Mouse (Mus musculus): ENCODE measurements around the gene P2rx6. TPM values are rescaled to one million over a fixed set of nuclear protein-coding genes. Genes with fewer than 3 reads are reported as not detected.
"Not testable (repeated sequence)": the region's sequence is repeated elsewhere in the genome, so short reads cannot be mapped to it uniquely, and the experiment has no call there.

Gene P2rx6
- polyA plus RNA-seq, 1 experiment from 2014 or later: not detected

DNA sequence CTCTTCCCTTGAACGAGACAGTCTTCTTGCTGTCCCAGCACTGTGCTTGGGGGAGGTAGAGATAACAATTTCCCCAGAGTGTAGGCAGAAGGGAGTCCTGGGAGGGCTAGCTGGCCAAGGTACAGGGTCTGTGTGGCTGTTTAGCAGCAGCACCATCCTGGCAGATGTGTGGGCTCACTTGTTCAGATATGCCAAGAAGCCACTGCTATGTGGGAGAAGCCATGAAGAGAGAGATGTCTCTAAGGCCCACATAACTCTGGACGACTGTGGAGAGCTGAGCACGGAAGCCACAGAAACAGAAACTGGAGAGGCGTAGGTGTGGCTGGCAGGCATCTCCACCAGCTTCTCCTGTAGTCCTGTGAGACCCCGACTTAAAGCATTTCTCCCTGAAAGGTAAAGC, 44.0 kb downstream of the P2rx6 start:
- WGBS (ENCODE audit: insufficient replicate concordance): 69% methylated on average over 5 of the region's 5 CpGs

GRCm38 (mm10) chr16:17611383-17611782, 49.7 kb downstream of the P2rx6 start:
- H3K4me1 ChIP-seq (replicated peaks): no peaks in the 10 kb centered on the region
- H3K4me2 ChIP-seq: no peak overlapping the region
- WGBS (ENCODE audit: insufficient replicate concordance): 53% methylated on average over 4 of the region's 4 CpGs
- no peaks in the 10 kb centered on the region for H3K9me3 ChIP-seq (replicated peaks)
- DNase-seq (no peak), ATAC-seq (ENCODE audit: low read depth) (no peak)
- H3K27me3 ChIP-seq: no peaks in the 10 kb centered on the region; the same call in 1 of the 2 replicates
- no peaks in the 10 kb centered on the region for H3K36me3 ChIP-seq
- no peak overlapping the region for H3K27ac ChIP-seq
- H3K4me3 ChIP-seq (replicated peaks): no peak overlapping the region
- no peak overlapping the region for H3K9ac ChIP-seq

More for the DNA sequence above, 44.0 kb downstream of the P2rx6 start:
- Histone ChIP-seq H3K4me3 (replicated peaks) (no peak overlapping the region), H3K4me1 (replicated peaks) (no peaks in the 10 kb centered on the region), H3K4me2 (no peak overlapping the region), H3K9me3 (replicated peaks) (no peaks in the 10 kb centered on the region), H3K27me3 (peaks cover 2% of the 10 kb centered on the region; the same call in 1 of the 2 replicates), H3K9ac (no peak overlapping the region), H3K27ac (no peak overlapping the region), H3K36me3 (no peaks in the 10 kb centered on the region)
- no peak for DNase-seq
- no peak for ATAC-seq (ENCODE audit: low read depth)

GRCm38 (mm10) chr16:17614740-17615139, 53.1 kb downstream of the P2rx6 start:
- 72% methylated on average over 6 of the region's 6 CpGs for whole genome bisulfite sequencing (ENCODE audit: insufficient replicate concordance)
- H3K27me3 ChIP-seq; H3K9me3 ChIP-seq (replicated peaks); ATAC-seq (ENCODE audit: low read depth); DNase-seq; H3K27ac ChIP-seq; H3K4me2 ChIP-seq; H3K4me3 ChIP-seq (replicated peaks); H3K36me3 ChIP-seq; H3K9ac ChIP-seq: not testable (repeated sequence)
- peaks cover 12% of the 10 kb centered on the region for H3K4me1 ChIP-seq (replicated peaks)

DNA sequence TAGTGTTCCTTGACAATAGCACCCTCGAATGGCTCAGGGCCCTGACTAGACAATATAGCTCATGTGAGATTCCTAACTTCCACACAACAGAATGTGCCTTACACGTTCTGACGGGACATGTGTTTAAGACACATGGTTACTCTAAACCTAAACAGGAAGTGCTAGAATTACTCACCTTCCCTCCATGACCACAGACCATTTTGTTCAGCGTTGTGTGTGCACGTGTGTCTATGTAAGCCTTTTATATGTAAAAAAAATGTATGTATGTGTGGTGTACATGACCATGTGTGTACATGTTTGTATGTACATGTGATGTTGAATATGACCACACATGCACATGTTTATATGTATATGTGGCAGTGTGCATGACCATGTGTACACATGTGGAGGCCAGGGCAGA, 54.5 kb downstream of the P2rx6 start:
- H3K4me1 ChIP-seq (replicated peaks): peaks cover 27% of the 10 kb centered on the region
- 47% methylated on average over 5 of the region's 5 CpGs for WGBS (ENCODE audit: insufficient replicate concordance)
- H3K27ac ChIP-seq: no peak overlapping the region
- H3K4me3 ChIP-seq (replicated peaks): no peak overlapping the region
- DNase-seq (no peak), ATAC-seq (ENCODE audit: low read depth) (no peak)
- H3K9ac ChIP-seq: no peak overlapping the region
- no peak overlapping the region for H3K4me2 ChIP-seq
- H3K9me3 ChIP-seq (replicated peaks): no peaks in the 10 kb centered on the region
- peaks cover 2% of the 10 kb centered on the region; the same call in 1 of the 2 replicates for H3K36me3 ChIP-seq
- no peaks in the 10 kb centered on the region for H3K27me3 ChIP-seq

DNA sequence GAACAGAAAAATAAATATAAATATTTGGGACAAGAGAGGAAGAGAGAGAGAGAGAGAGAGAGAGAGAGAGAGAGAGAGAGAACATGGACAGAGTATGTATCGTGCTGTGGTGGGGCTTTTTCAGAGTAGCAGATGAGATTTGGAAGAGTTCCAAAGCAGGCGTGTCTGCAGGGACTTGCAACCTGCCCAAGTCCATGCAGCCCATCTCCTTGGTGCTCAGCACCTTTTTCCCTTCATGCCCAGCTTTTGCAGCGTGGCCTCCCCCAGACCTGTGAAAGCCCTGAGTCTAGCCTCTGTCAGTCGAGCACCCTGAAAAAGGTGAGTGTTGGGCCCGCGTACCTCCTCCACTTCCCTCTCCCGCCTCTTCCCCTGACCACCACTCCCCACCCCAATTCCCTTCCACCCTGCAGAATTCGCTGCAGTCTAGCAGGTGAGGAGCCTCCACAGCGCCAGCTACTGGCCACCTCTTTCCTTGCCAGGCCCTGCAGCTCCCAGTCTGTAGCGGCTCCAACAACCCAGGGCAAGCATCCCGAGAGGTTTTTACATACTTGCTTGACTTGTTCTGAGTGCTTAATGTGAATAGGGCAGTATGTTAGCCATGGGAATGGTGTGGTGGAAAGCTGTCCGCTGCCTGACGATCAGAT, 56.4 kb downstream of the P2rx6 start:
- Histone ChIP-seq H3K4me3 (replicated peaks) (no peak overlapping the region), H3K9me3 (replicated peaks) (no peaks in the 10 kb centered on the region), H3K27ac (no peak overlapping the region), H3K9ac (no peak overlapping the region), H3K4me2 (peak overlapping the region; percentile 42), H3K36me3 (peaks cover 20% of the 10 kb centered on the region), H3K27me3 (no peaks in the 10 kb centered on the region), H3K4me1 (replicated peaks) (peaks cover 31% of the 10 kb centered on the region)
- ATAC-seq (ENCODE audit: low read depth): peak; percentile 58
- WGBS (ENCODE audit: insufficient replicate concordance): 19% methylated on average over 13 of the region's 13 CpGs
- DNase-seq: peak; percentile 64

- H3K4me2 ChIP-seq: peak within 1 kb of the TSS; percentile 89
- peak within 1 kb of the TSS; percentile 91 for H3K4me3 ChIP-seq (replicated peaks)
- H3K27me3 ChIP-seq: no peaks in the 10 kb centered on the region
- H3K9ac ChIP-seq: peak within 1 kb of the TSS; percentile 90
- peak; percentile 86 for DNase-seq
- peaks cover 32% of the 10 kb centered on the region for H3K36me3 ChIP-seq
- peak; percentile 80 for ATAC-seq (ENCODE audit: low read depth)
- peak within 1 kb of the TSS; percentile 69 for H3K27ac ChIP-seq
- peaks cover 31% of the 10 kb centered on the region for H3K4me1 ChIP-seq (replicated peaks)
- WGBS (ENCODE audit: insufficient replicate concordance): 1% methylated on average over 60 of the region's 60 CpGs
- no peaks in the 10 kb centered on the region for H3K9me3 ChIP-seq (replicated peaks)
Observed at GRCm38 (mm10) chr16:17619198-17620105, 57.8 kb downstream of the P2rx6 start, which contains the start of gene Smpd4. Smpd4 (plus strand) TSS chr16:17619354.

DNA sequence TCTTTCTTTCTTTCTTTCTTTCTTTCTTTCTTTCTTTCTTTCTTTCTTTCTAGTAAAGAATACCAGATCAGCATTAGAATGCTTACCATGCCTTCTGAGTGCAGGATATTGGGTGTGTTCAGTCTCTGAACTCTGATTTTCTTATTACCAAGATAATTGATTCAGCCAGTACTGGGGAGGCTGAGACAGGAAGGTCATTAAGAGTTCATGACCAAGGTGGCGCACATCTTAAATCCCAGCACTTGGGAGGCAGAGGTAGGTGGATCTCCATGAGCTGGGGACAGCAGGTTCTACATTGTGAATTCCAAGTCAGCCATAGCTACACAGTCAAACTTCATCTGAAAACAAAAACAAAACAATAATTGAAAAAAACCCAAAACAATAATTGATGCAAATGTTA, 60.3 kb downstream of the P2rx6 start:
- Histone ChIP-seq H3K4me1 (replicated peaks) (peaks cover 31% of the 10 kb centered on the region), H3K9me3 (replicated peaks) (no peaks in the 10 kb centered on the region), H3K9ac (no peak overlapping the region), H3K36me3 (peaks cover 56% of the 10 kb centered on the region), H3K4me3 (replicated peaks) (no peak overlapping the region), H3K4me2 (no peak overlapping the region), H3K27ac (no peak overlapping the region), H3K27me3 (no peaks in the 10 kb centered on the region)
- ATAC-seq (ENCODE audit: low read depth) (no peak), DNase-seq (no peak)
- 88% methylated on average over 1 of the region's 1 CpGs for WGBS (ENCODE audit: insufficient replicate concordance)

DNA sequence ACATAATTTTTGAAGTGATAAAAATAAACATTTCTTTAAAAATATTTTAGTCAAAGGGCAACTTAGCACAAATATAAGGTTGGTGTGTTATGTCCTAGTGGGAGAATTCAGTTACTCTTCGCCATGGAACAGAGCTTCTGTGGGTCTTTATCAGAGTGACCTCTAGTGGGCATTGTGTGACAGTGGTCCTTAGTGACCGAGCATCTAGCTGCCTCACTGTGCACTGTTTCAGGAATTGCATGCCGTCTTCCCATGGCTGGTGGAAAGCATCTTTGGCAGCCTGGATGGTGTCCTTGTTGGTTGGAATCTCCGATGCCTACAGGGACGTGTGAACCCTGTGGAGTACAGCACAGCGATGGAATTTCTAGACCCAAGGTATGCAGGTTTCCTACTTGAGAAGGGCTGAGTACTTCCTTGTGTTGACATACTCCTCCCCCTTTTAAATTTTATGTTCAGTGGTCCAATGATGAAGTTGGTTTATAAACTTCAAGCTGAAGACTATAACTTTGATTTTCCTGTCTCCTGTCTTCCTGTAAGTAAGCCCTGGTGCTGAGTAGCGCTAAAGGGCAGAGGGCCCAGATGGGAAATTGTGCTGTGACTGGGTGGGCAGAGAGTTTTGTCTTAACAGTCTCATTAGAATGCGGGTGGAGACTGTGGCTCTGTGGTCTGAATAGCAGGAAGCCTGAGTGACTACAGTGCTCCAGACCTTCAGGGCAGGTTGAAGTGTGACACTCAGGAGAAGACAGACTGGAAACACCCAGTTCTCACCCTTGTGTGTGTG, 64.0 kb downstream of the P2rx6 start:
- Histone ChIP-seq H3K27ac (no peak overlapping the region), H3K27me3 (no peaks in the 10 kb centered on the region), H3K4me1 (replicated peaks) (peaks cover 9% of the 10 kb centered on the region), H3K4me2 (no peak overlapping the region), H3K9ac (no peak overlapping the region), H3K36me3 (peaks cover 94% of the 10 kb centered on the region), H3K9me3 (replicated peaks) (no peaks in the 10 kb centered on the region), H3K4me3 (replicated peaks) (no peak overlapping the region)
- DNase-seq (no peak), ATAC-seq (ENCODE audit: low read depth) (no peak)
- WGBS (ENCODE audit: insufficient replicate concordance): 74% methylated on average over 8 of the region's 8 CpGs

GRCm38 (mm10) chr16:17626269-17626555, 64.5 kb downstream of the P2rx6 start:
- H3K4me3 ChIP-seq (replicated peaks): no peak overlapping the region
- 88% methylated on average over 5 of the region's 5 CpGs for WGBS (ENCODE audit: insufficient replicate concordance)
- ATAC-seq (ENCODE audit: low read depth) (no peak), DNase-seq (no peak)
- H3K27ac ChIP-seq: no peak overlapping the region
- H3K9me3 ChIP-seq (replicated peaks): no peaks in the 10 kb centered on the region
- no peaks in the 10 kb centered on the region for H3K27me3 ChIP-seq
- peaks cover 96% of the 10 kb centered on the region for H3K36me3 ChIP-seq
- no peak overlapping the region for H3K9ac ChIP-seq
- no peak overlapping the region for H3K4me2 ChIP-seq
- H3K4me1 ChIP-seq (replicated peaks): peaks cover 5% of the 10 kb centered on the region

Data from liver, embryonic 13.5 days (tissue).